Mouse (Mus musculus): ENCODE measurements at regions not wholly inside any gene's neighbourhood (a gene's known extent, or its start where the extent isn't known, plus 50 kb on each side); places are given as distances from the start of the nearest gene placed in this dataset.

DNA sequence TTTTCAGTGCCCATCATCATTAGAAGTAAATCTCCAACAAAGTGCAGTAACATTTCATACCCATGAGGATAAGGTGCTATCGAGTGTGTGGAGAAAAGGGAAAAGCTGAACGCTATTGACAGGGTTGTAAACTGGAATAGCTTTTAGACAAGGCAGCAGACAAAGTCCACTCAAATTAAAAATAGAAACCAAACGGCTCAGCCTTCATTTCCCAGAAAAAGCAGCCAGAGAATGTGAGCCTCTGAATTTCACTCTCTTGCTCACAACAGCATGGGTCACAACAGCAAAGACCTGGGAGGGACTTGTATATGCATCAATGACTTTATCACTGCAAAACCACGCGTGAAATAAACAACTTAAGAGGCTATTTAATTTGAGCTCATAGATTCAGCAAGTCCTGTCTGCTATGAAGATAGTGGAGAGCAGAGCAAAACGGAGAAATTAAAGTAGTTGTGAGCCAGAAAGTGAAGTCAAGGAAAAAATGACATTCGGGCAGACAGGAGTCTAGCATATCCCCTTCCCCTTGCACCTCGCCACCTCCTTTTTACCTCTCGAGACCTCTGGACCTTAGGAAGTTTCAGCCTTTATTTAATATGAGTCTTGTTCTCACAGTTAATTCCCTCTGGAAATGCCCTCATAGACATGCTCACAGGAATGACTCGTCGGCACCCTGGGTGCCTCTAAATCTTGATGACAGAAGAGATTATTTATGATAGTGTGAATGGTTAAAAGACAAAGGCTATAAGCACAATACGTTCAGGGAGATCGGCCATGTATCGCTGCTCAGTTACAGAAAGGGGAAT lies 261.9 kb downstream of the Gm4340 start:
- Histone ChIP-seq H3K27ac (ENCODE audit: low read depth, low read length) (no peak overlapping the region), H3K36me3 (ENCODE audit: control insufficient read depth, insufficient read depth, low read length) (no peaks in the 10 kb centered on the region), H3K27me3 (ENCODE audit: control insufficient read depth, insufficient read depth, low read length) (no peaks in the 10 kb centered on the region), H3K9me3 (ENCODE audit: control insufficient read depth, low read length) (no peaks in the 10 kb centered on the region), H3K4me1 (replicated peaks; ENCODE audit: control insufficient read depth, insufficient read depth, low read length) (no peaks in the 10 kb centered on the region), H3K4me2 (ENCODE audit: low read depth, low read length, severe bottlenecking) (no peak overlapping the region), H3K4me3 (ENCODE audit: low read depth, low read length) (no peak overlapping the region), H3K9ac (ENCODE audit: low read length) (no peak overlapping the region)
- ATAC-seq (replicated peaks; ENCODE audit: low FRiP score) (0 out of 2 replicates have a peak, but pooled peaks have one; percentile 37), DNase-seq (ENCODE audit: low spot score) (no peak)
- WGBS, result 51% methylated on average over 14 of the region's 14 CpGs

- no peak overlapping the region for H3K4me3 ChIP-seq (ENCODE audit: low read depth, low read length)
These were observed 262.5 kb downstream of the Gm4340 start for GRCm38 (mm10) chr10:104456352-104456725.

GRCm38 (mm10) chr10:104486226-104486944 lies 292.5 kb downstream of the Gm4340 start:
- ATAC-seq (replicated peaks; ENCODE audit: low FRiP score) (peak; percentile 63), DNase-seq (ENCODE audit: low spot score) (no peak)
- Histone ChIP-seq H3K4me2 (ENCODE audit: low read depth, low read length, severe bottlenecking) (no peak overlapping the region), H3K27me3 (ENCODE audit: control insufficient read depth, insufficient read depth, low read length) (no peaks in the 10 kb centered on the region), H3K4me1 (replicated peaks; ENCODE audit: control insufficient read depth, insufficient read depth, low read length) (no peaks in the 10 kb centered on the region), H3K9ac (ENCODE audit: low read length) (no peak overlapping the region), H3K36me3 (ENCODE audit: control insufficient read depth, insufficient read depth, low read length) (no peaks in the 10 kb centered on the region), H3K9me3 (ENCODE audit: control insufficient read depth, low read length) (no peaks in the 10 kb centered on the region), H3K27ac (ENCODE audit: low read depth, low read length) (no peak overlapping the region), H3K4me3 (ENCODE audit: low read depth, low read length) (no peak overlapping the region)
- 87% methylated on average over 5 of the region's 5 CpGs for WGBS

More at GRCm38 (mm10) chr10:104456352-104456725, 262.5 kb downstream of the Gm4340 start:
- no peak for DNase-seq (ENCODE audit: low spot score)
- Histone ChIP-seq H3K27me3 (ENCODE audit: control insufficient read depth, insufficient read depth, low read length) (no peaks in the 10 kb centered on the region), H3K36me3 (ENCODE audit: control insufficient read depth, insufficient read depth, low read length) (no peaks in the 10 kb centered on the region), H3K27ac (ENCODE audit: low read depth, low read length) (no peak overlapping the region), H3K4me2 (ENCODE audit: low read depth, low read length, severe bottlenecking) (no peak overlapping the region), H3K4me1 (replicated peaks; ENCODE audit: control insufficient read depth, insufficient read depth, low read length) (no peaks in the 10 kb centered on the region), H3K9ac (ENCODE audit: low read length) (no peak overlapping the region), H3K9me3 (ENCODE audit: control insufficient read depth, low read length) (no peaks in the 10 kb centered on the region)
- 35% methylated on average over 5 of the region's 5 CpGs for WGBS
- ATAC-seq (replicated peaks; ENCODE audit: low FRiP score), result no peak

DNA sequence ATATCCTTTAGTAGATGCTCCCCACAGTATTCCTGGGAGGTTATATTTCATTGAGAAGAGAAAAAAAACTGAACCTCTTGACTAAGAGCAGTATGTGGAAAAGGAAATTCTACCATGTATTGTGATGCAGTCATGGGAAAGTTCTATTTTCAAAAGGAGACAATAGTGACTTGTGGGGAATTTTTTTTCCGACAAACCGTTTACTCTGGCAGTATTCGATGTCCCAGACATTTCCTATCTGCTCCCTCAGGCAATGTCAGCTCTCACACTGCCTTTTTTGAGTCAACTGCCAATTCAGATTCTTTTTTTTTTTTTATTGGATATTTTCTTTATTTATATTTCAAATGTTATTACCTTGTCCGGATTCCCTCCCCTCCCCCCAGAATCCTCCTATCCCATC lies 295.5 kb downstream of the Gm4340 start:
- no peak overlapping the region for H3K27ac ChIP-seq (ENCODE audit: low read depth, low read length)
- WGBS, result 79% methylated on average over 4 of the region's 4 CpGs
- H3K4me3 ChIP-seq (ENCODE audit: low read depth, low read length), result no peak overlapping the region
- H3K4me2 ChIP-seq (ENCODE audit: low read depth, low read length, severe bottlenecking), result no peak overlapping the region
- no peaks in the 10 kb centered on the region for H3K36me3 ChIP-seq (ENCODE audit: control insufficient read depth, insufficient read depth, low read length)
- no peak overlapping the region for H3K9ac ChIP-seq (ENCODE audit: low read length)
- ATAC-seq (replicated peaks; ENCODE audit: low FRiP score), result no peak
- no peak for DNase-seq (ENCODE audit: low spot score)
- no peaks in the 10 kb centered on the region for H3K9me3 ChIP-seq (ENCODE audit: control insufficient read depth, low read length)
- no peaks in the 10 kb centered on the region for H3K4me1 ChIP-seq (replicated peaks; ENCODE audit: control insufficient read depth, insufficient read depth, low read length)
- no peaks in the 10 kb centered on the region for H3K27me3 ChIP-seq (ENCODE audit: control insufficient read depth, insufficient read depth, low read length)

- Histone ChIP-seq H3K4me1 (replicated peaks; ENCODE audit: control insufficient read depth, insufficient read depth, low read length) (no peaks in the 10 kb centered on the region), H3K4me3 (ENCODE audit: low read depth, low read length) (no peak overlapping the region), H3K9me3 (ENCODE audit: control insufficient read depth, low read length) (no peaks in the 10 kb centered on the region), H3K27me3 (ENCODE audit: control insufficient read depth, insufficient read depth, low read length) (no peaks in the 10 kb centered on the region), H3K4me2 (ENCODE audit: low read depth, low read length, severe bottlenecking) (no peak overlapping the region), H3K27ac (ENCODE audit: low read depth, low read length) (no peak overlapping the region), H3K9ac (ENCODE audit: low read length) (no peak overlapping the region), H3K36me3 (ENCODE audit: control insufficient read depth, insufficient read depth, low read length) (no peaks in the 10 kb centered on the region)
- ATAC-seq (replicated peaks; ENCODE audit: low FRiP score), result no peak
- no peak for DNase-seq (ENCODE audit: low spot score)
- WGBS, result 70% methylated on average over 2 of the region's 2 CpGs
These were observed 297.2 kb downstream of the Gm4340 start for GRCm38 (mm10) chr10:104490943-104491631.

Measured in forebrain, embryonic 11.5 days (tissue).